Mouse (Mus musculus) E14TG2a.4 (cell line): ENCODE results near the gene Vmn2r38.
"Not testable (repeated sequence)": the region's sequence is repeated elsewhere in the genome, so short reads cannot be mapped to it uniquely, and the experiment has no call there.

Source experiments
- H3K27me3 ChIP-seq: 2 replicates; pipeline ENCODE4 v1.6.1; 2014; ENCODE audit warnings: low read length, control low read depth; ENCODE audit not compliant: insufficient read depth
- H3K36me3 ChIP-seq: 2 replicates; pipeline ENCODE4 v1.6.1; 2014; ENCODE audit warnings: low read length, control low read depth; ENCODE audit not compliant: insufficient read depth
- H3K4me1 ChIP-seq: replicated peaks from 2 replicates; pipeline ENCODE4 v1.6.1; 2014; ENCODE audit warnings: low read depth, low read length, control low read depth
- H3K4me3 ChIP-seq: replicated peaks from 2 replicates; pipeline ENCODE4 v1.5.1; 2014; ENCODE audit warnings: mild to moderate bottlenecking, low read length
- H3K9me3 ChIP-seq: 2 replicates; pipeline ENCODE4 v1.6.1; 2014; ENCODE audit warnings: low read length, control low read depth

Gene Vmn2r38

DNA sequence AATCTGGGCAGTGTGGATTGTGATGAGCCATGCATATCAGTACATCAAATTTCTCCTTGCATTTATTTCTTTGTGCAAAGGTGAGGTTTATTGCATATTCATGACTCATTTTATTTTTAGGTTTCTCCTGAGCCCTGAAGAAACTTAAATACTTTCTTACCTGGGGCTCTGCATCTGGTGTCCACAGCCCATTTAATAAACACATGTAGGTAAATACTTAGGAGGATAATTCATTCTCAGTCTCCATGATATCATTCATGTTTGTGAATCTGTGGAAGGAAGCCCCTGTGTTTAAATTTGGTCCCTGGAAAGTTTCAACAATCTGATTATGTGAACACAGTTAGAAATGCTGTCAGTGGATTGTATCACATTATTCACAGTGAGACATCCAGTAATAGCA is at the start of gene Vmn2r38:
Vmn2r38 (minus strand) TSS at position 101 of the 400 bp plus-strand sequence.
- not testable (repeated sequence) for H3K4me3 ChIP-seq, H3K27me3 ChIP-seq, H3K36me3 ChIP-seq, H3K9me3 ChIP-seq, H3K4me1 ChIP-seq

DNA sequence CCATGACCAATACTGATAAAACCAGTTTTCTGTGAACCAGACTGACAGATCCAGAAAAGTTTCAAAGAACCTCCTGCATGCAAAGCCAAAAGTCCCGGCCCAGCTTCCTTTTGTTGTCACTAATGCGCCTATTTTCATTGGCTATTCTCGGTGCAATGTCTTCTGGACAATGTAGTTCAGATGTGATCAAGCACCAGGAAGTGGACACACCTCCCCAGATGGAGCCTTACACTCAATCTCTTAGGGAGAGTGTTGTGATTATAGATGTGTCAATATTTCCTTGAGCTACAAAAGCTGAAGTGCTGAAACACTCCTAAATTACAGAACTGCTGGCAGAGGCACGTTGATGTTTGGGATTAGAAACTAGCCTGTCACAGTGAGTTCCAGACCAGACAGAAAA is 32.3 kb downstream of the Vmn2r38 start:
- not testable (repeated sequence) for H3K9me3 ChIP-seq, H3K4me1 ChIP-seq, H3K27me3 ChIP-seq, H3K4me3 ChIP-seq, H3K36me3 ChIP-seq

DNA sequence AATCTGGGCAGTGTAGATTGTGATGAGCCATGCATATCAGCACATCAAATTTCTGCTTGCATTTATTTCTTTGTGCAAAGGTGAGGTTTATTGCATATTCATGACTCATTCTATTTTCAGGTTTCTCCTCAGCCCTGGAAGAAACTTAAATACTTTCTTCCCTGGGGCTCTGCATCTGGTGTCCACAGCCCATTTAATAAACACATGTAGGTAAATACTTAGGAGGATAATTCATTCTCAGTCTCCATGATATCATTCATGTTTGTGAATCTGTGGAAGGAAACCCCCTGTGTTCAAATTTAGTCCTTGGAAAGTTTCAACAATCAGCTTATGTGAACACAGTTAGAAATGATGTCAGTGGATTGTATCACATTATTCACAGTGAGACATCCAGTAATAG is 67.0 kb downstream of the Vmn2r38 start, which contains the start of gene Vmn2r39:
Vmn2r39 (minus strand) TSS at position 101 of the 400 bp plus-strand sequence.
- H3K4me3 ChIP-seq, H3K9me3 ChIP-seq, H3K27me3 ChIP-seq, H3K4me1 ChIP-seq, H3K36me3 ChIP-seq: not testable (repeated sequence)
